In genomic region chr10:61146807-61147156, GRCm38 (mm10) we compare ENCODE assay signal across 8 mouse cellular contexts. TPM values are rescaled to one million over a fixed set of nuclear protein-coding genes. Genes with fewer than 3 reads are reported as not detected.
DNase-seq lines count a peak whose midpoint lies in the region; ATAC-seq and TF ChIP-seq lines count a peak whose summit lies in the region.

No protein-coding gene starts in this region.

- peak overlapping the region; percentile 85 for H3K4me2 ChIP-seq in hindbrain, embryonic 13.5 days

- H3K27ac ChIP-seq in kidney, adult 2 months (ENCODE audit: insufficient read depth, low read depth, low read length), result peak overlapping the region; percentile 75
- H3K27ac ChIP-seq in ES-E14 (ENCODE audit: insufficient read depth, low read depth, low read length, poor library complexity, severe bottlenecking), result peak overlapping the region; percentile 89
- peak overlapping the region; percentile 71 for H3K27ac ChIP-seq in embryonic fibroblast, embryonic 13.5 days (ENCODE audit: insufficient read depth, low read length)
- H3K27ac ChIP-seq in hindbrain, embryonic 13.5 days, result peak overlapping the region; percentile 98
- H3K27ac ChIP-seq in spleen, adult 2 months (ENCODE audit: insufficient read depth, low read length), result peak overlapping the region; percentile 91

- no peaks in the 10 kb centered on the region for H3K9me3 ChIP-seq in ES-E14 (ENCODE audit: control insufficient read depth, insufficient read depth, low read depth, low read length)
- H3K9me3 ChIP-seq in hindbrain, embryonic 13.5 days, result no peaks in the 10 kb centered on the region

- H3K4me3 ChIP-seq in kidney, adult 2 months (ENCODE audit: insufficient read depth, low read depth, low read length), result peak overlapping the region; percentile 90
- H3K4me3 ChIP-seq in ES-E14 (ENCODE audit: insufficient read depth in 1 of 2, low read depth in 1 of 2, low read length in 2 of 2, poor library complexity in 1 of 2, severe bottlenecking in 1 of 2), result peak overlapping the region; percentile 85 to 86
- H3K4me3 ChIP-seq in embryonic fibroblast, embryonic 13.5 days (ENCODE audit: insufficient read depth, low read length), result peak overlapping the region; percentile 79
- H3K4me3 ChIP-seq in hindbrain, embryonic 13.5 days, result peak overlapping the region; percentile 93
- H3K4me3 ChIP-seq in spleen, adult 2 months (ENCODE audit: extremely low read depth, insufficient read depth, insufficient read length), result peak overlapping the region; percentile 97

- 2% methylated on average over 14 of the region's 14 CpGs for WGBS in kidney, adult 2 months
- 0% methylated on average over 11 of the region's 14 CpGs for WGBS in hindbrain, embryonic 13.5 days
- WGBS in spleen, adult 2 months, result 3% methylated on average over 14 of the region's 14 CpGs

- in situ Hi-C loops in ES-E14 (cut with MboI; ENCODE audit: low sequenced_read_pairs in 2 of 2, unreplicated experiment in 2 of 2), result loop anchor here in 1 of 2 experiments (10.0 kb wide), 1 partner anchor 322 kb away; no protein-coding TSS in a partner anchor

- TF ChIP-seq POLR2A in kidney, adult 2 months (IDR thresholded peaks at IDR 0.05; ENCODE audit: low read depth, low read length), result no peak
- TF ChIP-seq POLR2A in embryonic fibroblast, embryonic 13.5 days (IDR thresholded peaks at IDR 0.05; ENCODE audit: low read depth, low read length), result no peak
- no peak for TF ChIP-seq POLR2A in spleen, adult 2 months (IDR thresholded peaks at IDR 0.05; ENCODE audit: low read depth, low read length)

- peaks cover 8% of the 10 kb centered on the region; the same call in 1 of the 2 replicates for H3K4me1 ChIP-seq in kidney, adult 2 months (ENCODE audit: control insufficient read depth, insufficient read depth, low read length)
- no peaks in the 10 kb centered on the region; a peak in 1 of 4 replicates for H3K4me1 ChIP-seq in ES-E14 (ENCODE audit: control insufficient read depth in 2 of 2, insufficient read depth in 2 of 2, low read length in 2 of 2, poor library complexity in 1 of 2)
- peaks cover 2% of the 10 kb centered on the region; the same call in 1 of the 2 replicates for H3K4me1 ChIP-seq in embryonic fibroblast, embryonic 13.5 days (ENCODE audit: control insufficient read depth, insufficient read depth, low read length)
- H3K4me1 ChIP-seq in hindbrain, embryonic 13.5 days (replicated peaks), result peaks cover 21% of the 10 kb centered on the region
- H3K4me1 ChIP-seq in spleen, adult 2 months (ENCODE audit: control insufficient read depth, insufficient read depth, insufficient read length), result peaks cover 3% of the 10 kb centered on the region

- no peak for TF ChIP-seq CTCF in kidney, adult 2 months (conservative IDR thresholded peaks at IDR 0.05; ENCODE audit: insufficient read depth, insufficient read length, low read depth, low read length)
- TF ChIP-seq CTCF in embryonic fibroblast, embryonic 13.5 days (IDR thresholded peaks at IDR 0.05; ENCODE audit: borderline replicate concordance, insufficient read depth, low read length), result no peak
- TF ChIP-seq CTCF in spleen, adult 2 months (IDR thresholded peaks at IDR 0.05; ENCODE audit: extremely low read depth, insufficient read depth, insufficient read length, insufficient replicate concordance), result no peak

- no peak for DNase-seq in kidney, adult 2 months
- no peak for DNase-seq in kidney, adult 8-10 months
- no peak for DNase-seq in ES-E14 (ENCODE audit: low read depth, low spot score)
- peak; percentile 24 for DNase-seq in lung, postnatal 14 days
- DNase-seq in spleen, adult 2 months (ENCODE audit: low read depth in 1 of 2, low spot score in 2 of 2), result peak in 1 of 2 experiments; percentile 31
- DNase-seq in frontal cortex, postnatal 25 days (ENCODE audit: low spot score in 2 of 2), result no peak

- peak; percentile 72 for ATAC-seq in hindbrain, embryonic 13.5 days (ENCODE audit: low FRiP score)

- H3K9ac ChIP-seq in ES-E14 (ENCODE audit: insufficient read depth, low read depth, low read length, poor library complexity, severe bottlenecking), result peak overlapping the region; percentile 83
- peak overlapping the region; percentile 97 for H3K9ac ChIP-seq in hindbrain, embryonic 13.5 days

- no peaks in the 10 kb centered on the region for H3K27me3 ChIP-seq in kidney, adult 2 months (replicated peaks; ENCODE audit: control insufficient read depth, insufficient read depth, low read length)
- H3K27me3 ChIP-seq in hindbrain, embryonic 13.5 days, result no peaks in the 10 kb centered on the region
- H3K27me3 ChIP-seq in spleen, adult 2 months (ENCODE audit: control insufficient read depth, insufficient read depth, low read length), result no peaks in the 10 kb centered on the region

- no peaks in the 10 kb centered on the region for H3K36me3 ChIP-seq in kidney, adult 2 months (ENCODE audit: control insufficient read depth, insufficient read depth, low read length)
- no peaks in the 10 kb centered on the region for H3K36me3 ChIP-seq in ES-E14 (ENCODE audit: control insufficient read depth, insufficient read depth, low read length, poor library complexity, severe bottlenecking)
- H3K36me3 ChIP-seq in hindbrain, embryonic 13.5 days, result no peaks in the 10 kb centered on the region
- H3K36me3 ChIP-seq in spleen, adult 2 months (ENCODE audit: control insufficient read depth, insufficient read depth, low read length), result peaks cover 1% of the 10 kb centered on the region; the same call in 1 of the 2 replicates

TF ChIP-seq in ES-E14, 5 proteins besides CTCF, POLR2A, EP300 and RAD21:
- no peak for TF ChIP-seq HCFC1 (IDR thresholded peaks at IDR 0.05; ENCODE audit: borderline replicate concordance, insufficient read depth, low read length)
- TF ChIP-seq ZNF384 (IDR thresholded peaks at IDR 0.05; ENCODE audit: low read depth, low read length), result no peak
- TF ChIP-seq MAFK (IDR thresholded peaks at IDR 0.05; ENCODE audit: insufficient read depth, low read depth, low read length), result no peak
- no peak for TF ChIP-seq ZC3H11A (IDR thresholded peaks at IDR 0.05; ENCODE audit: borderline replicate concordance, low read depth, low read length)

RNA-seq across cellular contexts. Expression of gene Sgpl1, which starts 0.7 kb away (rescaled TPM):
- 37.8 and 39.7 TPM in 2 replicates for polyA plus RNA-seq in kidney, adult 2 months (2012; rRNA removed)
- 103 and 109 TPM in 2 replicates for total RNA-seq in ES-E14 (2012; rRNA removed)
- 103 and 111 TPM in 2 replicates for polyA plus RNA-seq in embryonic fibroblast, embryonic 13.5 days (2011; ENCODE audit: insufficient read length, low read depth, missing spikeins)
- polyA plus RNA-seq in hindbrain, embryonic 13.5 days (2015; fragmentation: Nextera tagmentation; extraction: Ambion mirVana), result 66.2 and 66.8 TPM in 2 replicates
- 22.0 and 26.6 TPM in 2 replicates for polyA plus RNA-seq in spleen, adult 2 months (2012; rRNA removed)

RNA-seq across cellular contexts. Expression of gene Tbata, which starts 25.0 kb away (rescaled TPM):
- polyA plus RNA-seq in kidney, adult 2 months (2012; rRNA removed), result 0.19 and 0.20 TPM in 2 replicates
- not detected in 2 replicates for total RNA-seq in ES-E14 (2012; rRNA removed)
- polyA plus RNA-seq in embryonic fibroblast, embryonic 13.5 days (2011; ENCODE audit: insufficient read length, low read depth, missing spikeins), result not detected in 2 replicates
- 0.19 TPM in 1 of 2 replicates, not detected in the other for polyA plus RNA-seq in hindbrain, embryonic 13.5 days (2015; fragmentation: Nextera tagmentation; extraction: Ambion mirVana)
- not detected in 2 replicates for polyA plus RNA-seq in spleen, adult 2 months (2012; rRNA removed)

RNA-seq across cellular contexts. Expression of gene Pcbd1, which starts 57.7 kb away (rescaled TPM):
- polyA plus RNA-seq in kidney, adult 2 months (2012; rRNA removed), result 392 and 452 TPM in 2 replicates
- 5.5 and 9.5 TPM in 2 replicates for total RNA-seq in ES-E14 (2012; rRNA removed)
- 3.1 and 4.5 TPM in 2 replicates for polyA plus RNA-seq in embryonic fibroblast, embryonic 13.5 days (2011; ENCODE audit: insufficient read length, low read depth, missing spikeins)
- 28.8 and 31.5 TPM in 2 replicates for polyA plus RNA-seq in hindbrain, embryonic 13.5 days (2015; fragmentation: Nextera tagmentation; extraction: Ambion mirVana)
- 2.8 and 3.4 TPM in 2 replicates for polyA plus RNA-seq in spleen, adult 2 months (2012; rRNA removed)

Comparison
In these comparisons a context has a peak if more than half of its experiments do, and no peak if none do; other contexts are left out.
1. RNA of gene Pcbd1, which starts 57.7 kb away (polyA plus RNA-seq): 392 to 452 TPM in kidney, adult 2 months; 28.8 to 31.5 TPM in hindbrain, embryonic 13.5 days, 2.8 to 3.4 TPM in spleen, adult 2 months and 3.1 to 4.5 TPM in embryonic fibroblast, embryonic 13.5 days; every median in the first group is over 10 times any median in the second.
2. Peak in every context shown above with its lines, with median percentiles within 50 percentile points of each other: H3K27ac ChIP-seq and H3K4me3 ChIP-seq.